Mouse (Mus musculus) embryonic facial prominence, embryonic 11.5 days (tissue): ENCODE data around the gene Celf2. TPM values are rescaled to one million over a fixed set of nuclear protein-coding genes. Genes with fewer than 3 reads are reported as not detected.

Experiments used
- ATAC-seq: fragments of 200-750 bp; cut with Nextera tagmentation; replicated peaks from 2 replicates; pipeline ENCODE4 v1.8.0; 2017; ENCODE audit warnings: low read depth; ENCODE audit not compliant: insufficient number of reproducible peaks, low FRiP score, low TSS enrichment
- DNase-seq: peaks from one replicate; pipeline ENCODE4 v3.0.0-alpha.2; 2015; ENCODE audit warnings: low spot score
- H3K27ac ChIP-seq: fragments of 300-500 bp; sonication (generic); replicated peaks from 2 replicates; pipeline ENCODE4 v1.5.1; 2014; ENCODE audit warnings: mild to moderate bottlenecking, low read depth, low read length, control low read depth
- H3K27me3 ChIP-seq: fragments of 300-500 bp; sonication (generic); 2 replicates; pipeline ENCODE4 v1.6.1; 2014; ENCODE audit warnings: mild to moderate bottlenecking, low read length, moderate library complexity, mixed read lengths; ENCODE audit not compliant: control insufficient read depth, insufficient read depth
- H3K36me3 ChIP-seq: fragments of 300-500 bp; sonication (generic); replicated peaks from 2 replicates; pipeline ENCODE4 v1.6.1; 2014; ENCODE audit warnings: low read depth, mild to moderate bottlenecking, low read length, moderate library complexity, mixed read lengths; ENCODE audit not compliant: control insufficient read depth, insufficient read depth
- H3K4me1 ChIP-seq: fragments of 300-500 bp; sonication (generic); 2 replicates; pipeline ENCODE4 v1.6.1; 2014; ENCODE audit warnings: low read length, mixed read lengths; ENCODE audit not compliant: control insufficient read depth, insufficient read depth
- H3K4me2 ChIP-seq: fragments of 300-500 bp; sonication (generic); 2 replicates; pipeline ENCODE4 v1.6.1; 2014; ENCODE audit warnings: low read depth, mild to moderate bottlenecking, control low read depth, low read length, moderate library complexity
- H3K4me3 ChIP-seq: fragments of 300-500 bp; sonication (generic); 2 replicates; pipeline ENCODE4 v1.5.1; 2014; ENCODE audit warnings: low read depth, low read length, control low read depth
- H3K9ac ChIP-seq: fragments of 300-500 bp; sonication (generic); replicated peaks from 2 replicates; pipeline ENCODE4 v1.6.1; 2014; ENCODE audit warnings: mild to moderate bottlenecking, control low read depth, low read length
- H3K9me3 ChIP-seq: fragments of 300-500 bp; sonication (generic); replicated peaks from 2 replicates; pipeline ENCODE4 v1.6.1; 2016; ENCODE audit warnings: mild to moderate bottlenecking, low read length, inconsistent platforms, mixed read lengths; ENCODE audit not compliant: control insufficient read depth
- WGBS: fragments of 180-500 bp; shearing (Covaris S2); extraction: QIAGEN DNeasy Blood & Tissue Kit; methylation state at CpG from one replicate; pipeline ENCODE4 v1.1.7; 2014; 5-methylcytosine and 5-hydroxymethylcytosine counted together
- polyA plus RNA-seq: library from polyadenylated mRNA; unstranded; fragments of >200 nt; fragmentation: Nextera tagmentation; extraction: Ambion mirVana; gene quantifications from 2 replicates; pipeline ENCODE4 v1.2.1, GENCODE M21; 2014

The Celf2 gene
- polyA plus RNA-seq, 1 experiment from 2014 or later, result 43.2 TPM

- Histone ChIP-seq H3K9me3 (no peaks in the 10 kb centered on the region), H3K27me3 (no peaks in the 10 kb centered on the region), H3K4me3 (no peak overlapping the region), H3K36me3 (no peaks in the 10 kb centered on the region), H3K9ac (no peak overlapping the region), H3K4me1 (no peaks in the 10 kb centered on the region), H3K4me2 (no peak overlapping the region), H3K27ac (no peak overlapping the region)
- 67% methylated on average over 2 of the region's 2 CpGs for WGBS
- DNase-seq (no peak), ATAC-seq (no peak)
These were observed 687.8 kb downstream of the Celf2 start for GRCm38 (mm10) chr2:6821593-6821992.

GRCm38 (mm10) chr2:6815281-6815680 lies 694.1 kb downstream of the Celf2 start:
- DNase-seq (no peak), ATAC-seq (no peak)
- Histone ChIP-seq H3K27ac (no peak overlapping the region), H3K4me3 (no peak overlapping the region), H3K27me3 (no peaks in the 10 kb centered on the region), H3K4me1 (no peaks in the 10 kb centered on the region), H3K4me2 (no peak overlapping the region), H3K36me3 (no peaks in the 10 kb centered on the region), H3K9me3 (no peaks in the 10 kb centered on the region), H3K9ac (no peak overlapping the region)
- 86% methylated on average over 2 of the region's 2 CpGs for WGBS

- no peaks in the 10 kb centered on the region for H3K36me3 ChIP-seq
- H3K4me1 ChIP-seq, result no peaks in the 10 kb centered on the region
- H3K27ac ChIP-seq, result no peak overlapping the region
- ATAC-seq, result no peak
- H3K4me2 ChIP-seq, result no peak overlapping the region
- H3K9me3 ChIP-seq, result no peaks in the 10 kb centered on the region
- H3K4me3 ChIP-seq, result no peak overlapping the region
- no peaks in the 10 kb centered on the region for H3K27me3 ChIP-seq
- DNase-seq, result no peak
- 85% methylated on average over 1 of the region's 1 CpGs for WGBS
- no peak overlapping the region for H3K9ac ChIP-seq
These were observed 700.6 kb downstream of the Celf2 start for GRCm38 (mm10) chr2:6808736-6809135.

- Histone ChIP-seq H3K4me3 (no peak overlapping the region), H3K27ac (no peak overlapping the region), H3K4me2 (no peak overlapping the region), H3K9ac (no peak overlapping the region), H3K9me3 (no peaks in the 10 kb centered on the region), H3K36me3 (no peaks in the 10 kb centered on the region), H3K27me3 (no peaks in the 10 kb centered on the region), H3K4me1 (no peaks in the 10 kb centered on the region)
- WGBS, result 87% methylated on average over 5 of the region's 5 CpGs
- ATAC-seq (no peak), DNase-seq (no peak)
These were observed 712.6 kb downstream of the Celf2 start for GRCm38 (mm10) chr2:6796754-6797153.

GRCm38 (mm10) chr2:6795995-6796588 lies 713.3 kb downstream of the Celf2 start:
- Histone ChIP-seq H3K9ac (no peak overlapping the region), H3K4me2 (no peak overlapping the region), H3K9me3 (no peaks in the 10 kb centered on the region), H3K27me3 (no peaks in the 10 kb centered on the region), H3K4me1 (no peaks in the 10 kb centered on the region), H3K27ac (no peak overlapping the region), H3K4me3 (no peak overlapping the region), H3K36me3 (no peaks in the 10 kb centered on the region)
- ATAC-seq (no peak), DNase-seq (no peak)
- WGBS, result 74% methylated on average over 5 of the region's 5 CpGs

- H3K4me2 ChIP-seq, result no peak overlapping the region
- H3K4me1 ChIP-seq, result no peaks in the 10 kb centered on the region
- DNase-seq (no peak), ATAC-seq (no peak)
- H3K9me3 ChIP-seq, result no peaks in the 10 kb centered on the region
- H3K4me3 ChIP-seq, result no peak overlapping the region
- no peak overlapping the region for H3K9ac ChIP-seq
- H3K27me3 ChIP-seq, result no peaks in the 10 kb centered on the region
- no peak overlapping the region for H3K27ac ChIP-seq
- H3K36me3 ChIP-seq, result no peaks in the 10 kb centered on the region
- 77% methylated on average over 7 of the region's 7 CpGs for WGBS
These were observed 714.5 kb downstream of the Celf2 start for GRCm38 (mm10) chr2:6794858-6795257.

- Histone ChIP-seq H3K4me3 (no peak overlapping the region), H3K9ac (no peak overlapping the region), H3K27ac (no peak overlapping the region), H3K4me2 (no peak overlapping the region), H3K9me3 (no peaks in the 10 kb centered on the region), H3K36me3 (no peaks in the 10 kb centered on the region), H3K4me1 (no peaks in the 10 kb centered on the region), H3K27me3 (no peaks in the 10 kb centered on the region)
- WGBS, result 91% methylated on average over 2 of the region's 2 CpGs
- DNase-seq (no peak), ATAC-seq (no peak)
These were observed 718.5 kb downstream of the Celf2 start for GRCm38 (mm10) chr2:6790876-6791275.

- no peaks in the 10 kb centered on the region for H3K36me3 ChIP-seq
- no peak overlapping the region for H3K4me2 ChIP-seq
- DNase-seq (no peak), ATAC-seq (no peak)
- no peak overlapping the region for H3K27ac ChIP-seq
- H3K9me3 ChIP-seq, result no peaks in the 10 kb centered on the region
- H3K4me1 ChIP-seq, result no peaks in the 10 kb centered on the region
- H3K27me3 ChIP-seq, result no peaks in the 10 kb centered on the region
- no peak overlapping the region for H3K4me3 ChIP-seq
- WGBS, result 73% methylated on average over 3 of the region's 3 CpGs
- no peak overlapping the region for H3K9ac ChIP-seq
These were observed 722.7 kb downstream of the Celf2 start for GRCm38 (mm10) chr2:6786494-6787144.
